1 mouse cellular context compared by ENCODE assay signal in the genomic region with DNA sequence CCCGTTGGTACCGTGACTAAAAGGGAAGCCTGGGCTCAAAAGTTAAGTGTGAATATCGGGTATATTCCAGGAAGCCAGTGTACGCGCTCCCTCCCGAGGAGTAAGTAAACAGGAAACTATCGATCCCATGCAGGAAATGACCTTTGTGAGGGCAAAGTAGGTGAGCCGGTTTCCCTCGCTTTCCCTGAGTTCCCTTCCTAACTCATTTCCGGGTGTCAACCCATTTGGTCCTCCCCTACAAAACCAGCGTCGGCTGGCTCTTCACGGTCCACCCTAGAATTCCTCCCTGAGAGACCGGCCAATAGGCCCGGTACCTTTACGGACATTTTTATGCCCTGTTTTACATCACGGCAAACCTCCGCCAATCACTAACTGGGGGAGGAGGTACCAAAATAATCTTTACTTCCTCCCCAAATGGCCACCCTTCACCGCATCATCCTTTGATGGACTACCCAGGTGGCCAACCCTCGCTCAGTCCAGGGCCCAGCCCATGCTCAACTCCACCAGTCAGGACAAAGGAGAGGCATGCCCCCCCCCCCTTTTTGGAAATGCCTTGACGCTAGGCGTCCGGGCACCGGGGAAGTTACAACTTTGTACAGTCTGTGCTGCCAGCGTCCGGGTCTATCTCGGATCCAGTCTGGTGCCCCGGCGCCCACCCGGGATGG.
TF ChIP-seq lines count a peak whose summit lies in the region.

No protein-coding gene starts in this region.

TF ChIP-seq in MEL, 35 proteins besides CTCF, POLR2A, EP300 and RAD21 (continued from another document):
- TF ChIP-seq SMC3 (IDR thresholded peaks at IDR 0.05; ENCODE audit: low read depth, low read length) (no peak), KAT2A (conservative IDR thresholded peaks at IDR 0.05; ENCODE audit: low read depth, low read length) (peak; percentile 80), USF2 (IDR thresholded peaks at IDR 0.05; ENCODE audit: borderline replicate concordance in 1 of 2, insufficient read depth in 1 of 2, low read depth in 1 of 2, low read length in 2 of 2) (no peak), POLR2AphosphoS2 (IDR thresholded peaks at IDR 0.05; ENCODE audit: low read length) (peak; percentile 81; the same call in 1 of the 2 replicates), TBP (IDR thresholded peaks at IDR 0.05; ENCODE audit: low read depth, low read length) (peak; percentile 75), NRF1 (IDR thresholded peaks at IDR 0.05; ENCODE audit: insufficient read depth, low read depth, low read length, poor library complexity, severe bottlenecking) (peak; percentile 13; the same call in 1 of the 2 replicates), CHD2 (IDR thresholded peaks at IDR 0.05; ENCODE audit: low read length) (peak; percentile 66), HCFC1 (IDR thresholded peaks at IDR 0.05; ENCODE audit: low read depth, low read length) (peak; percentile 91), ETS1 (IDR thresholded peaks at IDR 0.05; ENCODE audit: low read depth, low read length) (peak; percentile 52), GATA1 (IDR thresholded peaks at IDR 0.05; ENCODE audit: low read depth, low read length) (no peak), TCF12 (IDR thresholded peaks at IDR 0.05; ENCODE audit: low read depth, low read length) (peak; percentile 6; the same call in 1 of the 2 replicates), ZMIZ1 (IDR thresholded peaks at IDR 0.05; ENCODE audit: low read depth, low read length) (peak; percentile 41), NELFE (IDR thresholded peaks at IDR 0.05; ENCODE audit: low read depth, low read length) (peak; percentile 80), ZKSCAN1 (IDR thresholded peaks at IDR 0.05; ENCODE audit: low read depth, low read length) (no peak), JUND (IDR thresholded peaks at IDR 0.05; ENCODE audit: low read depth, low read length) (no peak), GABPA (IDR thresholded peaks at IDR 0.05; ENCODE audit: low read depth, low read length) (no peak), CHD1 (IDR thresholded peaks at IDR 0.05; ENCODE audit: low read depth, low read length) (no peak; the same call in 1 of the 2 replicates), MXI1 (IDR thresholded peaks at IDR 0.05; ENCODE audit: low read depth, low read length) (peak; percentile 25; the same call in 1 of the 2 replicates), MAX (IDR thresholded peaks at IDR 0.05; ENCODE audit: low read length) (peak; percentile 71), USF1 (IDR thresholded peaks at IDR 0.05; ENCODE audit: low read depth, low read length) (no peak; the same call in 1 of the 2 replicates), MAFK (IDR thresholded peaks at IDR 0.05; ENCODE audit: borderline replicate concordance, low read depth, low read length) (no peak), TAL1 (IDR thresholded peaks at IDR 0.05; ENCODE audit: low read length) (no peak), SIN3A (IDR thresholded peaks at IDR 0.05; ENCODE audit: low read length) (peak; percentile 95), MEF2A (IDR thresholded peaks at IDR 0.05; ENCODE audit: extremely low read depth, insufficient replicate concordance, low read depth, low read length, poor library complexity, severe bottlenecking) (0 out of 2 replicates have a peak, but pooled peaks have one; percentile 41), ZNF384 (IDR thresholded peaks at IDR 0.05; ENCODE audit: low read depth, low read length) (no peak), BHLHE40 (IDR thresholded peaks at IDR 0.05; ENCODE audit: borderline replicate concordance, low read depth, low read length) (no peak), POLR2AphosphoS5 (IDR thresholded peaks at IDR 0.05; ENCODE audit: borderline replicate concordance, low read depth, low read length) (no peak), MYC (IDR thresholded peaks at IDR 0.05; ENCODE audit: low read depth, low read length) (no peak)
TF ChIP-seq in MEL: peak in this region for 17.
